Comparison of ENCODE assay signal across 12 mouse cellular contexts in genomic region chr3:130922812-130923614, GRCm38 (mm10).
DNase-seq lines count a peak whose midpoint lies in the region; ATAC-seq lines count a peak whose summit lies in the region.
"Had no signal": no experiment of that assay in that cellular context is flagged by ENCODE, and none has a peak within 500 bp of the region (broad histone marks: within the 10 kb centered on the region; RNA-seq: fewer than 3 reads in every experiment).

No protein-coding gene starts in this region.

- 50% methylated on average over 23 of the region's 23 CpGs for WGBS in liver, embryonic 11.5 days
- WGBS in forebrain, embryonic 14.5 days: 4% methylated on average over 23 of the region's 23 CpGs
- WGBS in limb, embryonic 15.5 days: 12% methylated on average over 23 of the region's 23 CpGs
- 24% methylated on average over 23 of the region's 23 CpGs for WGBS in stomach, embryonic 16.5 days

- H3K36me3 ChIP-seq in liver, embryonic 11.5 days (ENCODE audit: control insufficient read depth, insufficient read depth, low read length): no peaks in the 10 kb centered on the region
- no peaks in the 10 kb centered on the region for H3K36me3 ChIP-seq in forebrain, embryonic 14.5 days (ENCODE audit: control insufficient read depth, insufficient read depth, low read length)
- no peaks in the 10 kb centered on the region for H3K36me3 ChIP-seq in limb, embryonic 15.5 days
- H3K36me3 ChIP-seq in stomach, embryonic 16.5 days (ENCODE audit: control insufficient read depth, insufficient read depth, low read length): no peaks in the 10 kb centered on the region
- H3K36me3 ChIP-seq: G1E; liver, embryonic 12.5 days had no signal

- H3K9me3 ChIP-seq in liver, embryonic 11.5 days (ENCODE audit: control insufficient read depth, low read length): no peaks in the 10 kb centered on the region
- no peaks in the 10 kb centered on the region for H3K9me3 ChIP-seq in forebrain, embryonic 14.5 days (replicated peaks; ENCODE audit: control insufficient read depth, low read length)
- no peaks in the 10 kb centered on the region for H3K9me3 ChIP-seq in limb, embryonic 15.5 days
- H3K9me3 ChIP-seq in stomach, embryonic 16.5 days (replicated peaks; ENCODE audit: control insufficient read depth, low read length): no peaks in the 10 kb centered on the region
- H3K9me3 ChIP-seq: liver, embryonic 12.5 days had no signal

- peak overlapping the region; percentile 16; the same call in 1 of the 2 replicates for H3K4me2 ChIP-seq in liver, embryonic 11.5 days
- H3K4me2 ChIP-seq in forebrain, embryonic 14.5 days (ENCODE audit: low read length): peak overlapping the region; percentile 50
- peak overlapping the region; percentile 42 for H3K4me2 ChIP-seq in limb, embryonic 15.5 days
- peak overlapping the region; percentile 45 for H3K4me2 ChIP-seq in stomach, embryonic 16.5 days (ENCODE audit: low read depth, low read length)
- H3K4me2 ChIP-seq: liver, embryonic 12.5 days had no signal

- no peak for DNase-seq in liver, embryonic 11.5 days (ENCODE audit: low spot score)
- DNase-seq in liver: no peak
- peak; percentile 34 for DNase-seq in forebrain, embryonic 14.5 days (ENCODE audit: low spot score)
- no peak for DNase-seq in adrenal gland, postnatal 36 days
- no peak for DNase-seq in adrenal gland, postnatal 14 days
- DNase-seq in frontal cortex, postnatal 36 days (ENCODE audit: low spot score in 2 of 2): no peak
- DNase-seq: gastrocnemius, adult 2 months; thymus, postnatal 4 days had no signal

- 0 out of 2 replicates have a peak, but pooled peaks cover 2% of the 10 kb centered on the region for H3K27me3 ChIP-seq in liver, embryonic 11.5 days (replicated peaks; ENCODE audit: control insufficient read depth, insufficient read depth, low read length)
- H3K27me3 ChIP-seq in forebrain, embryonic 14.5 days (replicated peaks; ENCODE audit: control insufficient read depth, insufficient read depth, low read length): no peaks in the 10 kb centered on the region
- H3K27me3 ChIP-seq in limb, embryonic 15.5 days: peaks cover 4% of the 10 kb centered on the region; the same call in 1 of the 2 replicates
- H3K27me3 ChIP-seq in stomach, embryonic 16.5 days (ENCODE audit: control insufficient read depth, insufficient read depth, low read length): peaks cover 10% of the 10 kb centered on the region

- no peak for ATAC-seq in liver, embryonic 11.5 days (replicated peaks; ENCODE audit: low FRiP score)
- ATAC-seq in forebrain, embryonic 14.5 days: peak; percentile 41; the same call in 1 of the 2 replicates
- no peak for ATAC-seq in limb, embryonic 15.5 days (ENCODE audit: insufficient number of reproducible peaks, low FRiP score, low TSS enrichment, low read depth)
- ATAC-seq in stomach, embryonic 16.5 days (ENCODE audit: insufficient read depth, low FRiP score): no peak
- ATAC-seq: liver, embryonic 12.5 days had no signal

- H3K9ac ChIP-seq in liver, embryonic 11.5 days (ENCODE audit: low read depth, low read length): no peak overlapping the region
- H3K9ac ChIP-seq in forebrain, embryonic 14.5 days (ENCODE audit: low read length): peak overlapping the region; percentile 45; the same call in 1 of the 2 replicates
- H3K9ac ChIP-seq in limb, embryonic 15.5 days: no peak overlapping the region
- peak overlapping the region; percentile 3; the same call in 1 of the 2 replicates for H3K9ac ChIP-seq in stomach, embryonic 16.5 days (ENCODE audit: low read length)
- H3K9ac ChIP-seq: liver, embryonic 12.5 days had no signal

- H3K27ac ChIP-seq in liver, embryonic 11.5 days (ENCODE audit: low read depth, low read length): no peak overlapping the region
- no peak overlapping the region for H3K27ac ChIP-seq in forebrain, embryonic 14.5 days (ENCODE audit: low read depth, low read length)
- peak overlapping the region; percentile 54 for H3K27ac ChIP-seq in limb, embryonic 15.5 days
- H3K27ac ChIP-seq in stomach, embryonic 16.5 days (ENCODE audit: low read length): no peak overlapping the region
- H3K27ac ChIP-seq: gastrocnemius, adult 2 months; liver, embryonic 12.5 days had no signal

- no peak overlapping the region for H3K4me3 ChIP-seq in liver, embryonic 11.5 days (ENCODE audit: low read depth, low read length)
- peak overlapping the region; percentile 9 for H3K4me3 ChIP-seq in forebrain, embryonic 14.5 days (ENCODE audit: low read depth, low read length)
- H3K4me3 ChIP-seq in limb, embryonic 15.5 days: peak overlapping the region; percentile 16
- peak overlapping the region; percentile 22 for H3K4me3 ChIP-seq in stomach, embryonic 16.5 days (replicated peaks; ENCODE audit: low read length)
- H3K4me3 ChIP-seq: gastrocnemius, adult 2 months; liver, embryonic 12.5 days had no signal

- no peaks in the 10 kb centered on the region for H3K4me1 ChIP-seq in liver, embryonic 11.5 days (replicated peaks; ENCODE audit: control insufficient read depth, insufficient read depth, low read length)
- peaks cover 10% of the 10 kb centered on the region for H3K4me1 ChIP-seq in forebrain, embryonic 14.5 days (ENCODE audit: control insufficient read depth, insufficient read depth, low read length)
- peaks cover 13% of the 10 kb centered on the region for H3K4me1 ChIP-seq in limb, embryonic 15.5 days
- H3K4me1 ChIP-seq in stomach, embryonic 16.5 days (ENCODE audit: control insufficient read depth, insufficient read depth, low read length): no peaks in the 10 kb centered on the region
- H3K4me1 ChIP-seq: liver, embryonic 12.5 days had no signal

Comparison
In these comparisons a context has a peak if more than half of its experiments do, and no peak if none do; other contexts are left out.
1. H3K9ac ChIP-seq: peak in forebrain, embryonic 14.5 days (single experiment) and stomach, embryonic 16.5 days (single experiment); none in liver, embryonic 11.5 days (single experiment) and limb, embryonic 15.5 days (single experiment).
2. Peak in every context shown above with its lines, with median percentiles within 50 percentile points of each other: H3K4me2 ChIP-seq.